8 mouse cellular contexts compared by ENCODE assay signal in the genomic region with DNA sequence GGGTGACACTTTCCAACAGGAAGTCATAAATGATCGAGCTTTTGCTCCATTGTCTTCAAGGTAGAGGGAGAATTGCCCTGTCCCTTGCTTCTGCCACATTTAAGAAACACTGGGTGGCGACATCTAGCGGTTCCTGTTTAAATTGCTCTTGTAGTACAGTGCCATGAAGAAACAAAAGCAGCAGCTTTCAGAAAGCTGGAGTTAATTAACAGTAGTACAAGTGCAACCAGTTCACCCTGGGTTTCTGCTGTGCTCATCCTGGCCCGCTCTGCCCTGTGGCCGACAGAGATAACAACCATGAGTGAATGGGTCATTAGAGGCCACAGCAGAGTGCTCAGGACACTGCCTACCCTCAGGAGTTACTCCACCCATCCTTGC.
DNase-seq lines count a peak whose midpoint lies in the region; ATAC-seq and TF ChIP-seq lines count a peak whose summit lies in the region.

No protein-coding gene starts in this region.

- no peaks in the 10 kb centered on the region for H3K9me3 ChIP-seq in hindbrain, embryonic 13.5 days
- H3K9me3 ChIP-seq in lung, postnatal 0 days (ENCODE audit: low read length) = no peaks in the 10 kb centered on the region

- H3K4me3 ChIP-seq in hindbrain, embryonic 13.5 days = no peak overlapping the region
- H3K4me3 ChIP-seq in lung, postnatal 0 days (ENCODE audit: low read depth, low read length) = no peak overlapping the region

- H3K27me3 ChIP-seq in hindbrain, embryonic 13.5 days = no peaks in the 10 kb centered on the region
- H3K27me3 ChIP-seq in lung, postnatal 0 days (replicated peaks; ENCODE audit: insufficient read depth, low read length) = no peaks in the 10 kb centered on the region

- H3K36me3 ChIP-seq in hindbrain, embryonic 13.5 days = no peaks in the 10 kb centered on the region
- H3K36me3 ChIP-seq in lung, postnatal 0 days (ENCODE audit: insufficient read depth, low read length) = no peaks in the 10 kb centered on the region

- WGBS in hindbrain, embryonic 13.5 days = 2% methylated on average over 5 of the region's 5 CpGs
- WGBS in lung, postnatal 0 days = 2% methylated on average over 5 of the region's 5 CpGs

- peak; percentile 29 for DNase-seq in WW6 (ENCODE audit: low read depth, low spot score)
- peak; percentile 79 to 93 for DNase-seq in cerebellum, postnatal 36 days
- peak; percentile 76 to 92 for DNase-seq in frontal cortex, postnatal 36 days (ENCODE audit: low spot score in 2 of 2)
- peak; percentile 82 to 87 for DNase-seq in layer of hippocampus, postnatal 10 days (ENCODE audit: low spot score in 2 of 2)
- DNase-seq in lung, postnatal 0 days (ENCODE audit: low spot score) = peak; percentile 89
- DNase-seq in retina, embryonic 14.5 days (ENCODE audit: low spot score) = peak; percentile 94
- DNase-seq in urinary bladder, postnatal 36 days (ENCODE audit: low spot score in 2 of 2) = peak; percentile 66 to 77

- peak; percentile 77 for ATAC-seq in hindbrain, embryonic 13.5 days (ENCODE audit: low FRiP score)
- ATAC-seq in lung, postnatal 0 days = peak; percentile 68

- peak; percentile 89 for TF ChIP-seq CTCF in lung, postnatal 0 days (IDR thresholded peaks at IDR 0.05)

- peak overlapping the region; percentile 75 for H3K27ac ChIP-seq in hindbrain, embryonic 13.5 days
- H3K27ac ChIP-seq in lung, postnatal 0 days (ENCODE audit: low read length) = no peak overlapping the region

- peaks cover 10% of the 10 kb centered on the region for H3K4me1 ChIP-seq in hindbrain, embryonic 13.5 days (replicated peaks)
- no peaks in the 10 kb centered on the region for H3K4me1 ChIP-seq in lung, postnatal 0 days (ENCODE audit: insufficient read depth, low read depth, low read length)

- no peak overlapping the region for H3K4me2 ChIP-seq in hindbrain, embryonic 13.5 days
- H3K4me2 ChIP-seq in lung, postnatal 0 days (replicated peaks; ENCODE audit: low read depth, low read length) = no peak overlapping the region

- H3K9ac ChIP-seq in hindbrain, embryonic 13.5 days = no peak overlapping the region
- H3K9ac ChIP-seq in lung, postnatal 0 days (replicated peaks; ENCODE audit: low read depth) = no peak overlapping the region

- no peak for TF ChIP-seq EP300 in lung, postnatal 0 days (IDR thresholded peaks at IDR 0.05)

Comparison
In these comparisons a context has a peak if more than half of its experiments do, and no peak if none do; other contexts are left out.
1. DNase-seq: peak in every context shown above with its lines; median percentile 94 in retina, embryonic 14.5 days; 89 in lung, postnatal 0 days; 86 in cerebellum, postnatal 36 days; 84 in layer of hippocampus, postnatal 10 days; 84 in frontal cortex, postnatal 36 days; 72 in urinary bladder, postnatal 36 days; 29 in WW6.